Comparison of ENCODE assay signal across 13 mouse cellular contexts in genomic region chr4:124950181-124951035, GRCm38 (mm10). TPM values are rescaled to one million over a fixed set of nuclear protein-coding genes. Genes with fewer than 3 reads are reported as not detected.
A peak's percentile ranks its signal among the peaks of the same experiment; 100 is the strongest.
DNase-seq lines count a peak whose midpoint lies in the region; ATAC-seq and TF ChIP-seq lines count a peak whose summit lies in the region.
"Had no signal": no experiment of that assay in that cellular context is flagged by ENCODE, and none has a peak within 500 bp of the region (broad histone marks: within the 10 kb centered on the region; RNA-seq: fewer than 3 reads in every experiment).

No protein-coding gene starts in this region.

- 75% methylated on average over 21 of the region's 21 CpGs for WGBS in embryonic facial prominence, embryonic 14.5 days
- WGBS in embryonic facial prominence, embryonic 10.5 days: 85% methylated on average over 21 of the region's 21 CpGs
- 43% methylated on average over 21 of the region's 21 CpGs for WGBS in lung, embryonic 14.5 days
- 63% methylated on average over 21 of the region's 21 CpGs for WGBS in lung, adult 2 months
- 35% methylated on average over 21 of the region's 21 CpGs for WGBS in limb, embryonic 11.5 days
- 47% methylated on average over 21 of the region's 21 CpGs for WGBS in stomach, embryonic 16.5 days

- no peak overlapping the region for H3K9ac ChIP-seq in embryonic facial prominence, embryonic 14.5 days (ENCODE audit: low read depth, low read length)
- 0 out of 2 replicates have a peak overlapping the region, but pooled peaks have one; percentile 9 for H3K9ac ChIP-seq in lung, embryonic 14.5 days
- H3K9ac ChIP-seq in limb, embryonic 11.5 days (ENCODE audit: low read length): no peak overlapping the region
- H3K9ac ChIP-seq in stomach, embryonic 16.5 days (ENCODE audit: low read length): no peak overlapping the region
- H3K9ac ChIP-seq: embryonic facial prominence, embryonic 12.5 days; heart, embryonic 15.5 days; midbrain, embryonic 12.5 days had no signal

- no peak overlapping the region for H3K4me2 ChIP-seq in embryonic facial prominence, embryonic 14.5 days (ENCODE audit: low read depth, low read length)
- peak overlapping the region; percentile 8 for H3K4me2 ChIP-seq in lung, embryonic 14.5 days
- no peak overlapping the region for H3K4me2 ChIP-seq in limb, embryonic 11.5 days (ENCODE audit: low read depth, severe bottlenecking)
- no peak overlapping the region for H3K4me2 ChIP-seq in stomach, embryonic 16.5 days (ENCODE audit: low read depth, low read length)
- H3K4me2 ChIP-seq: embryonic facial prominence, embryonic 12.5 days; heart, embryonic 15.5 days; midbrain, embryonic 12.5 days had no signal

- peak; percentile 53 for DNase-seq in embryonic facial prominence, embryonic 14.5 days (ENCODE audit: low spot score)
- no peak for DNase-seq in embryonic facial prominence, embryonic 10.5 days (ENCODE audit: low spot score)
- DNase-seq in lung, embryonic 14.5 days: peak; percentile 79
- no peak for DNase-seq in lung, adult 2 months
- DNase-seq in limb, embryonic 11.5 days (ENCODE audit: low spot score): peak; percentile 70
- DNase-seq in cerebellum, postnatal 36 days: no peak
- DNase-seq: cerebellum, adult 18-20 months had no signal

- no peaks in the 10 kb centered on the region for H3K9me3 ChIP-seq in embryonic facial prominence, embryonic 14.5 days (ENCODE audit: control insufficient read depth, low read length)
- no peaks in the 10 kb centered on the region for H3K9me3 ChIP-seq in embryonic facial prominence, embryonic 10.5 days
- no peaks in the 10 kb centered on the region for H3K9me3 ChIP-seq in lung, embryonic 14.5 days (ENCODE audit: low read depth, low read length)
- H3K9me3 ChIP-seq in limb, embryonic 11.5 days (ENCODE audit: control insufficient read depth, low read length): no peaks in the 10 kb centered on the region
- no peaks in the 10 kb centered on the region for H3K9me3 ChIP-seq in stomach, embryonic 16.5 days (replicated peaks; ENCODE audit: control insufficient read depth, low read length)
- H3K9me3 ChIP-seq: embryonic facial prominence, embryonic 12.5 days; G1E; heart, embryonic 15.5 days; midbrain, embryonic 12.5 days had no signal

- no peak for TF ChIP-seq POLR2A in lung, adult 2 months (IDR thresholded peaks at IDR 0.05; ENCODE audit: borderline replicate concordance, extremely low read depth, low read depth, low read length)

- H3K4me3 ChIP-seq in embryonic facial prominence, embryonic 14.5 days (ENCODE audit: low read depth, low read length): no peak overlapping the region
- H3K4me3 ChIP-seq in embryonic facial prominence, embryonic 10.5 days: no peak overlapping the region
- no peak overlapping the region for H3K4me3 ChIP-seq in lung, embryonic 14.5 days (ENCODE audit: low read depth, low read length)
- H3K4me3 ChIP-seq in lung, adult 2 months (replicated peaks; ENCODE audit: extremely low read depth, low read depth, low read length): no peak overlapping the region
- H3K4me3 ChIP-seq in limb, embryonic 11.5 days (ENCODE audit: low read depth, low read length): no peak overlapping the region
- H3K4me3 ChIP-seq in stomach, embryonic 16.5 days (replicated peaks; ENCODE audit: low read length): no peak overlapping the region
- H3K4me3 ChIP-seq: embryonic facial prominence, embryonic 12.5 days; heart, embryonic 15.5 days; midbrain, embryonic 12.5 days had no signal

- H3K27ac ChIP-seq in embryonic facial prominence, embryonic 14.5 days (replicated peaks; ENCODE audit: low read depth, low read length): no peak overlapping the region
- H3K27ac ChIP-seq in embryonic facial prominence, embryonic 10.5 days (replicated peaks): no peak overlapping the region
- 0 out of 2 replicates have a peak overlapping the region, but pooled peaks have one; percentile 6 for H3K27ac ChIP-seq in lung, embryonic 14.5 days (ENCODE audit: low read depth)
- H3K27ac ChIP-seq in limb, embryonic 11.5 days (replicated peaks; ENCODE audit: low read depth, low read length): no peak overlapping the region
- H3K27ac ChIP-seq in stomach, embryonic 16.5 days (ENCODE audit: low read length): 0 out of 2 replicates have a peak overlapping the region, but pooled peaks have one; percentile 15
- H3K27ac ChIP-seq: embryonic facial prominence, embryonic 12.5 days; heart, embryonic 15.5 days; midbrain, embryonic 12.5 days had no signal

- no peak for ATAC-seq in embryonic facial prominence, embryonic 14.5 days (ENCODE audit: low read depth)
- ATAC-seq in lung, embryonic 14.5 days (ENCODE audit: insufficient read depth): peak; percentile 69
- ATAC-seq in limb, embryonic 11.5 days (ENCODE audit: insufficient number of reproducible peaks, low FRiP score, low TSS enrichment, low read depth): peak; percentile 49
- ATAC-seq in stomach, embryonic 16.5 days (ENCODE audit: insufficient read depth, low FRiP score): no peak
- no peak for ATAC-seq in CD4-positive, CD25-positive, alpha-beta regulatory T cell, adult 4 months

- no peak for TF ChIP-seq CTCF in lung, embryonic 14.5 days (IDR thresholded peaks at IDR 0.05; ENCODE audit: low read depth)
- no peak for TF ChIP-seq CTCF in lung, adult 2 months (IDR thresholded peaks at IDR 0.05; ENCODE audit: insufficient read depth, low read length)

- no peaks in the 10 kb centered on the region for H3K27me3 ChIP-seq in embryonic facial prominence, embryonic 14.5 days (replicated peaks; ENCODE audit: control insufficient read depth, insufficient read depth, low read length)
- no peaks in the 10 kb centered on the region for H3K27me3 ChIP-seq in embryonic facial prominence, embryonic 10.5 days (replicated peaks; ENCODE audit: low read depth, poor library complexity, severe bottlenecking)
- H3K27me3 ChIP-seq in lung, embryonic 14.5 days (ENCODE audit: insufficient read depth, low read length): no peaks in the 10 kb centered on the region
- H3K27me3 ChIP-seq in limb, embryonic 11.5 days (ENCODE audit: control insufficient read depth, insufficient read depth, low read length): peaks cover 53% of the 10 kb centered on the region
- no peaks in the 10 kb centered on the region for H3K27me3 ChIP-seq in stomach, embryonic 16.5 days (ENCODE audit: control insufficient read depth, insufficient read depth, low read length)
- H3K27me3 ChIP-seq: embryonic facial prominence, embryonic 12.5 days; heart, embryonic 15.5 days; midbrain, embryonic 12.5 days had no signal

- no peaks in the 10 kb centered on the region for H3K36me3 ChIP-seq in embryonic facial prominence, embryonic 14.5 days (ENCODE audit: control insufficient read depth, insufficient read depth, low read length)
- no peaks in the 10 kb centered on the region for H3K36me3 ChIP-seq in embryonic facial prominence, embryonic 10.5 days (replicated peaks)
- no peaks in the 10 kb centered on the region for H3K36me3 ChIP-seq in lung, embryonic 14.5 days (ENCODE audit: insufficient read depth)
- H3K36me3 ChIP-seq in limb, embryonic 11.5 days (ENCODE audit: control insufficient read depth, insufficient read depth, low read length): no peaks in the 10 kb centered on the region
- H3K36me3 ChIP-seq in stomach, embryonic 16.5 days (ENCODE audit: control insufficient read depth, insufficient read depth, low read length): no peaks in the 10 kb centered on the region
- H3K36me3 ChIP-seq: embryonic facial prominence, embryonic 12.5 days; heart, embryonic 15.5 days; midbrain, embryonic 12.5 days had no signal

- H3K4me1 ChIP-seq in embryonic facial prominence, embryonic 14.5 days (ENCODE audit: control insufficient read depth, insufficient read depth, low read length): no peaks in the 10 kb centered on the region
- H3K4me1 ChIP-seq in embryonic facial prominence, embryonic 10.5 days: no peaks in the 10 kb centered on the region
- no peaks in the 10 kb centered on the region for H3K4me1 ChIP-seq in lung, embryonic 14.5 days (ENCODE audit: insufficient read depth)
- no peaks in the 10 kb centered on the region for H3K4me1 ChIP-seq in lung, adult 2 months (ENCODE audit: control insufficient read depth, insufficient read depth, low read length)
- H3K4me1 ChIP-seq in limb, embryonic 11.5 days (ENCODE audit: control insufficient read depth, insufficient read depth, low read length): peaks cover 17% of the 10 kb centered on the region
- H3K4me1 ChIP-seq in stomach, embryonic 16.5 days (ENCODE audit: control insufficient read depth, insufficient read depth, low read length): no peaks in the 10 kb centered on the region
- H3K4me1 ChIP-seq: embryonic facial prominence, embryonic 12.5 days; heart, embryonic 15.5 days; midbrain, embryonic 12.5 days had no signal

RNA-seq across cellular contexts. Expression of gene Cdca8, which starts 11.3 kb away (rescaled TPM):
- 70.3 and 90.3 TPM in 2 replicates for polyA plus RNA-seq in embryonic facial prominence, embryonic 14.5 days (2014; fragmentation: Nextera tagmentation; extraction: Ambion mirVana)
- polyA plus RNA-seq in embryonic facial prominence, embryonic 10.5 days (2016; fragmentation: Nextera tagmentation; extraction: Ambion mirVana): 230 and 239 TPM in 2 replicates
- 157 and 169 TPM in 2 replicates for polyA plus RNA-seq in lung, embryonic 14.5 days (2014; fragmentation: Nextera tagmentation; extraction: Ambion mirVana)
- polyA plus RNA-seq in lung, adult 2 months (2012; rRNA removed): 2.4 and 3.8 TPM in 2 replicates
- 210 and 223 TPM in 2 replicates for polyA plus RNA-seq in limb, embryonic 11.5 days (2014; fragmentation: Nextera tagmentation; extraction: Ambion mirVana)
- 111 and 114 TPM in 2 replicates for polyA plus RNA-seq in stomach, embryonic 16.5 days (2015; fragmentation: Nextera tagmentation; extraction: Ambion mirVana)
- polyA plus RNA-seq in CD4-positive, CD25-positive, alpha-beta regulatory T cell, adult 4 months (2017; shearing (Covaris generic)): 10 to 100 TPM; 12.6 to 31.4 TPM

RNA-seq across cellular contexts. Expression of gene 9930104L06Rik, which starts 13.6 kb away (rescaled TPM):
- polyA plus RNA-seq in embryonic facial prominence, embryonic 14.5 days (2014; fragmentation: Nextera tagmentation; extraction: Ambion mirVana): 2.8 and 4.2 TPM in 2 replicates
- 17.6 and 18.0 TPM in 2 replicates for polyA plus RNA-seq in embryonic facial prominence, embryonic 10.5 days (2016; fragmentation: Nextera tagmentation; extraction: Ambion mirVana)
- polyA plus RNA-seq in lung, embryonic 14.5 days (2014; fragmentation: Nextera tagmentation; extraction: Ambion mirVana): 3.6 and 3.9 TPM in 2 replicates
- polyA plus RNA-seq in lung, adult 2 months (2012; rRNA removed): 12.3 and 13.7 TPM in 2 replicates
- polyA plus RNA-seq in limb, embryonic 11.5 days (2014; fragmentation: Nextera tagmentation; extraction: Ambion mirVana): 4.9 and 5.1 TPM in 2 replicates
- 10.9 and 11.8 TPM in 2 replicates for polyA plus RNA-seq in stomach, embryonic 16.5 days (2015; fragmentation: Nextera tagmentation; extraction: Ambion mirVana)
- polyA plus RNA-seq in CD4-positive, CD25-positive, alpha-beta regulatory T cell, adult 4 months (2017; shearing (Covaris generic)): 10 to 100 TPM; 13.0 to 24.8 TPM

RNA-seq across cellular contexts. Expression of gene Rspo1, which starts 35.8 kb away (rescaled TPM):
- 10.0 and 10.6 TPM in 2 replicates for polyA plus RNA-seq in embryonic facial prominence, embryonic 14.5 days (2014; fragmentation: Nextera tagmentation; extraction: Ambion mirVana)
- 8.2 TPM in 2 replicates for polyA plus RNA-seq in embryonic facial prominence, embryonic 10.5 days (2016; fragmentation: Nextera tagmentation; extraction: Ambion mirVana)
- 12.8 and 16.0 TPM in 2 replicates for polyA plus RNA-seq in lung, embryonic 14.5 days (2014; fragmentation: Nextera tagmentation; extraction: Ambion mirVana)
- polyA plus RNA-seq in lung, adult 2 months (2012; rRNA removed): 17.3 and 21.4 TPM in 2 replicates
- 3.1 and 5.1 TPM in 2 replicates for polyA plus RNA-seq in limb, embryonic 11.5 days (2014; fragmentation: Nextera tagmentation; extraction: Ambion mirVana)
- polyA plus RNA-seq in stomach, embryonic 16.5 days (2015; fragmentation: Nextera tagmentation; extraction: Ambion mirVana): 7.5 and 10.3 TPM in 2 replicates
- not detected for polyA plus RNA-seq in CD4-positive, CD25-positive, alpha-beta regulatory T cell, adult 4 months (2017; shearing (Covaris generic))
- polyA plus RNA-seq: G1E had no signal

Comparison
In these comparisons a context has a peak if more than half of its experiments do, and no peak if none do; other contexts are left out.
1. DNase-seq: peak in embryonic facial prominence, embryonic 14.5 days (single experiment), lung, embryonic 14.5 days (single experiment) and limb, embryonic 11.5 days (single experiment); none in embryonic facial prominence, embryonic 10.5 days (single experiment), lung, adult 2 months (single experiment) and cerebellum, postnatal 36 days (0 of 2).
2. ATAC-seq: peak in lung, embryonic 14.5 days (single experiment) and limb, embryonic 11.5 days (single experiment); none in embryonic facial prominence, embryonic 14.5 days (single experiment), stomach, embryonic 16.5 days (single experiment) and CD4-positive, CD25-positive, alpha-beta regulatory T cell, adult 4 months (single experiment).
3. H3K27ac ChIP-seq: peak in lung, embryonic 14.5 days (single experiment) and stomach, embryonic 16.5 days (single experiment); none in embryonic facial prominence, embryonic 14.5 days (single experiment), embryonic facial prominence, embryonic 10.5 days (single experiment) and limb, embryonic 11.5 days (single experiment).